Mouse (Mus musculus) left cerebral cortex, adult 18-20 months (tissue): ENCODE measurements at regions not wholly inside any gene's neighbourhood (a gene's known extent, or its start where the extent isn't known, plus 50 kb on each side); places are given as distances from the start of the nearest gene placed in this dataset.

ENCODE experiments used
- DNase-seq, 2 experiments: peaks; one replicate each; pipeline ENCODE4 v3.0.0; 2021 to 2022; ENCODE audit warnings: low spot score in 2 of 2, mixed read lengths in 1 of 2

DNA sequence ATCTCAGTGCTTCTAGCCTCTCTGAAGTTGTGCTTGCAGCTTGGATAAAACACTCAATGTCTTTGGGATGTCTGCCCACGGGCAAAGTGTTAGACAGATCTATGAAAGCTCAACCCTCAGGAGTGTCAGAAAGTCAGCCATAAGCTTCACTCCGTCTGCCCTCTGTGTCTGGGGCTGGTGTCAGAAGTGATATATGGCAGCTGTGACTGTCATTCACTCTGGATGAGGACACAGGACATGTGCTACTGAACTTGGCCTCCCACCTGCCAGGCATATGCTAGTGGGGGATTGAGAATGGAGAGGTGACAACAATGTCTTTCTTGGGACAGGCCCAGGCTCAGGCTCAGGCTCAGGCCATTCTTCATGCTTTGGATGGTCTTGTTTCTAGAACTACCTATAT lies 366.7 kb downstream of the Eipr1 start:
- DNase-seq = no peak

DNA sequence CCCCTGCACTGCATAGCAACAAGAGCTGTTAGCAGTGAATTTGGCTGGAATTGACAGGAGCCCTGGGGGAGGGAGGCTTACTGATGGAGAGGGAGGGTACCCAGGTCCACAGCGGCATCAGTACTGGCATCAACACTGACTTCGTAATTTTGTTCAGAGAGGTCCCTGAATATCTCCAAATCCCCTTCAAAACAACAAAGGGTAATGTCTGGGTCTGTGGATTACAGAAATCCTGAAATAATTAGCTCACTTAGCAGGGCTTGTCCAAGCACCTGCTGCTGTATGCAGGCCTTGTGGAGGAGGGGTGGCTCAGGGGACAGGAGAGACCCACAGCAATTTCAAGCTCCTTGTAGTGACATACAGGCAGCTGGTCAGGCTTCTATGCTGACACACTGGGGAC lies 369.6 kb downstream of the Eipr1 start:
- DNase-seq = no peak

DNA sequence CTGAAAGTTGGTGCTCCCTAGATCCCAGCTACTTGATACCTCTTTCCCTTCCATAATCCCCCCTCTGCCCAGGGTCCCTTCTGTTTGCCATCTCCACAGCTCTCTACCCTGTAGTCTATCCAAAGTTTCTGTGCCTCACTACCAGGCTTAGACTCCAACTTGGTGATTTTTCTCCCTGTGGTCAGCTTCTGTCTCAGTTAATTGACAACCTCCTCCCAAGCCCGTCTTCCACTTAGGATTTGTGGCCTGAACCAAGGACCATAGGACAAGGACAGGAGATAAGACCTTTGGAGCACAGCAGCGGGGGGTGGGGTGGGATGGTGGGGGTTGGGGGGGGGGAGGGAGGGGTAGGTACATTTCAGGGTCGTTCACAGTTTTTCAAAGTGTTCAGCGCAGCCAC lies 371.3 kb downstream of the Eipr1 start:
- DNase-seq = no peak

DNA sequence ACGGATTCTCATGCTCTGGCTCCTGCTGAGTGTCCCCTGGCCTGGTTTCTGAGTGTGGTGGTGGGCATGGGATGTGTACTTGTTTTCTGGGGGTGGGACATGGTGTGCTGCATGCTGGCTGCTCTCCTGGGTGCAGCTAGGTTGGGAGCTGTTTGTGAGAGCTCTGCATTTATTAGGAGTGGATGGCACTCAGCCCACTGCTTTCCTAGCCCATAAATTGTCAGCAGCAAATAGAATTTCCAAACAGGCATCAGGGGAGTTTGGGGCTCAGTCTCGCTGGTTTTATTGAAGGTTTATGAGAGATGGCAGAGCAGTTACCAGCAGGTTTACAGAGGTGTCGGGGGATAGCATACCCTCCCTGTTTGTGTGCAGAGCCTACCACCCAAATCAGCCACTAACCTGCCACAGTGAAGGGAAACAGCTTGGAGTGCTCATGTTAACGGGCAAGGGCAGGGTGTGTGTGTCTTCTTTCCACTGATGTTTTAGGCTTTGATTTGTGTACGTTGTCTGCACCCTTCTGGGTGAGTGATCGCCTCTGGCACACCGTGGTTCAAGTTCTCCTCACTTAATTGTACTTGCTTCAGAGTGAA lies 372.6 kb downstream of the Eipr1 start:
- no peak for DNase-seq

DNA sequence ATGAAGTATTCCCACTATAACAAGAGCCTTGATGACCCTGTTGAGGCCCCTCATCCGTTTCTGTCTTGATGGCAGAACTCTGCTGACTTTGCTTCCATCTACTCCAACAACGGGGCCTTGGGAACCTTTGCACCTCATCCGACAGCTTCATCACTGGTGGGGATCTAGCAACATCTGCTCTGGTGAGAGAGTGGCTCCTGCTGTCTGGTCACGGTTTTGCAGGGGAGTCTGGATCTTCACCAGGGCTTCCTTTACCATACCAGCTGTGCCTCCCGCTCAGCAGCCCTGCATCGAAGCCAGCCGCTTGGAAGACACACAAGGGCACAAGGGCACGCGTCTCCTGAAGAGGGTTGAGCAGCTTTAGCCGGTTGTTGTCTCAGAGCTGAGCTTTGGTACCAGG lies 377.2 kb downstream of the Eipr1 start:
- peak; percentile 41 to 57 for DNase-seq

DNA sequence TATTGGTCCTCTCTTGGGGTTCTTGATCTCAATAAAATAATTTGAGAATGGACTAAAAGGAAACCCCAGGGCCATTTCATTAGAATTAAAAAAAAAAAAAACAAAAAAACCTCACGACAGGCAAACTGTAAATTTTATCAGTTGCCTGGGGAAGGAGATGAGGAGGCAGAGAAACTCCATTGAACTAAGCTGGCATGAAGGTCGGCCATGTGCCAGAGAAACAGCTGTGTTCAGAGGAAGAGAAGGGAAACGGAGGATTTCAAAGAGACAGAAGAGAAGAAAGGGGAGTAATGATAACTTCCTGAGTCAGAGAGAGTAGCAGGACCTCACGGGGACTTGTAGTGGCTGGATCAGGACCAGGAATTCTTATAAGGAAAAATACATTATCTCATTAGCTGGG lies 377.7 kb downstream of the Eipr1 start:
- peak in 1 of 2 experiments; percentile 34 for DNase-seq

DNA sequence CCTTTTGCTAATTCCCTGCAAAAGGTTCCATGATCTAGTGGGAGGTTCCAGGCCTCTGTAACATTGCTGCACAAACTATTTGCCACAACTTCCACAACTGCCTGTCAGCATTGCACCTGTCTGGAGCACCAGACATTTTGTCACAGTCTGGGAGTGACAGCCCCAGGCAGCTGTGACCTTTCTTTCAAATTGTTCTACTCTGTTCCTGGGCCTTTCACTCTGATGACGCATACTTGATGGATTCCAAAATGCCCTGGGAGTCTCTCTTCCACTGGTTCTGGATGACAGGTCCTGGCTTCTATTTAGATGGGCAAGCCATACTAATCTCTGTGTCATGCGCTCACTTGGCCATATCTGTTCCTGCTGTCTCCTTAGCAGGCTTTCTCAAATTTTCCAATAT lies 382.7 kb downstream of the Eipr1 start:
- DNase-seq = no peak

DNA sequence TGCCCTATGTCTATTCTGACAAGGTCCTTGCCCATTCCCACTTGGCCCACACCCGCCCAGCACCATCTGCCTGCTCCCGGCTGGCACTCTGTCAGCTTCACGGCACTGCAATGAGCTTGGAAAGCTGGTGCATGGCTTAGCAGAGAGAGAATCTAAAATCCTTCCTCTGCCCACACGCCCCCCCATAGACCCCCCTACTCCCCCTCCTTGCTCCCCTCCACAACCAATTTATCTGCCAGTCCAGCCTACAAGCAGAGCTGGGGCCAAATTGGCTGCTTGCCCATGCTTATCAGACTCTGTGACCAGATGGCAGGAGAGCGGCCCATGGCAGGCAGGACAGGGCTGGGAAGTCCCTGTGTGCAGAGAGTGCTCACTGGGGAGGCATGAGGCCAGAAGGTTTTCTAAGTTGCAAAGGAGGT lies 385.3 kb downstream of the Eipr1 start:
- peak; percentile 72 to 79 for DNase-seq

DNA sequence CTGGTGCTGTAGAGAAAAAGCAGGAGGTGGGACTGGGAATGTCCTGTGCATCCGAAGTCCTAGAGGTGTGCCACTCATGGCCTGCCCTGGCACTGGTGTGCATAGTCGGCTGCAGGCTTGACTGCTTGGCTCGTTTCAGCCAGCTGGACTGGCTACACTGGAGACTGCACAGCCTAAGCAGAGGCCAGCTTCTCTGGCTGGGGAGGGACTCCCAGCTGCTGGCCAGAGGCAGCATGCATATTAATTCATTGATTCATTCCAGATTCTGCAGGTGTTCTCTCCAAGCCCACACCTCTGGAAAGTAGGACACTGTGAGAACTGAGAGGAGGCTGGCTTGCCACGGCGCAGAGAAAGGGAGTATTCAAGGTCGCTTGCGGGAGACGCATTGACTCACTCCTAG lies 385.9 kb downstream of the Eipr1 start:
- no peak for DNase-seq

DNA sequence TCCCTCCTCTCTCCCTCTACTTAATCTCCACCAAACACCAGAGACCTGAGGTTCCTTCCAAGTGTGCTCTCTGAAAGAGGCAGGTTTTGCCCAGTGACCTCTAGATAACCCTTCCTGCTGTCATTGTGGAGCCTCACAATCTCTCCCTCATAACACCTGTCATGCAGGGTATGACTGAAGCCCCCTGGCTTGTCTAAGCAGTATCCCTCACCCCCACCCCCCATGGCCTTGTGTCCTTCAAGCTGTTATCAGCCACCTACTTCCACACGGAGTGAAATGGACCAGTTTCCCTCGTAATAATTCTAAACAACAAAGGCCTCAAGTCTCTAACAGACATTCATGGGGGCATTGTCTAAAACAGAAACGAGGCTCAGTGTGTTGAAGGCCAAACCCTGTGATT lies 387.6 kb upstream of the Myt1l start:
- no peak for DNase-seq

DNA sequence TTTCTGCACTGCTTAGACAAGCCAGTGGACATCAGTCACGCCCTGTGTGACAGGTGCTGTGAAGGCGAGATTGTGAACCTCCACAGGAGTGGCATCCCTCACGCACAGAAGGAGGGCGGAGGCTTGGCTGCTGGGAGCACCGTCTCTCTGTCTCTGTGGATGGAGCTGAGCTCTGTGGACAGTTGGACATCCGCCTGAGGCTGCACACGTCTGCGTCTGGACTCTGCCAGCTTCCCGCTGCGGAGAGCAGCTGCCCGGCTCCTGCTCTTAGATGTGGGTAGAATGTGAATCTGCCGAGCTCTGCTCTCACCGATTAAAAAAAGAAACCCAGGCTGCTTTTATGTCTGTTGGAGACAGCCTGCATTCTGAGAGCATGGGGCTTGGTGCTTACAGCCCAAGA lies 387.1 kb upstream of the Myt1l start:
- DNase-seq = peak; percentile 76 to 86

DNA sequence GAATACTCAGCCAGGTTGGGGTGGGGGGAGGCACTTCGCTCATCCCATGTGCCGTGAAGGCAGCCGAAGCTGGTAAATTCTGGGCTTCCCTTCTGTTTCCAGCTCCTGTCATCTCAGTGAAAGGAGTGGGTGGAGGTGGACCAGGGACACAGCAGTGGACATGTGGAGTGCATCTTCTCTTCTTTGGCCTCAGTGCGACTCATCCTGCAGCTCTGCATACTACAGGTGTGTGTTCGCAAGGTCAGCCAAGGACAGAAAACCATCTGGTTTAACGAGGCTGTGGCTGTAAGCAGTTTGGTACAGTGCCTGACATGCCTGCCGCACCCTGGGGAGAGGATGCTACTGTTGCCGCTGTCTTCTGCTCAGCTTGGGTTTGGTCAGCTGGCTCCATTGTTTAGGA lies 386.3 kb upstream of the Myt1l start:
- DNase-seq = peak in 1 of 2 experiments; percentile 37

DNA sequence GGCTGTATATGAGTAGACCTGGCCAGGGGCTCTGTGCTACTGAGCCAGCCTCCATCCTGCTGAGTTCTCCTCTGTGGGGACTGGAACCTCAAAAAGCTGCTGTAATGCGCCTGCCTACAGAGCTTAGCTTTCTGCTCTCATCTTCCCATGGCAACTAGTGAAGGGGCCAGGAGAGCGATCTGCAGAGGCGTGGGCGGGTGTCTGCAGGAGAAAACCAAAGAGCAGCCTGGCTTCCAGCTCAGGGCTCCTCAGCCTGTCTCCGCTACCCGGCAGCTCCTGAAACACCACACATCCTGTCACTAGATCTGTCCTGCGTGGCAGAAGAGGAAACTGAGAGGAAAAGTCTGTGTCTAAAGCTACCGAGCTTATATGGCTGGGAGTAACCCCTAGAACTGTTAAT lies 384.9 kb upstream of the Myt1l start:
- DNase-seq = peak; percentile 77 to 91

DNA sequence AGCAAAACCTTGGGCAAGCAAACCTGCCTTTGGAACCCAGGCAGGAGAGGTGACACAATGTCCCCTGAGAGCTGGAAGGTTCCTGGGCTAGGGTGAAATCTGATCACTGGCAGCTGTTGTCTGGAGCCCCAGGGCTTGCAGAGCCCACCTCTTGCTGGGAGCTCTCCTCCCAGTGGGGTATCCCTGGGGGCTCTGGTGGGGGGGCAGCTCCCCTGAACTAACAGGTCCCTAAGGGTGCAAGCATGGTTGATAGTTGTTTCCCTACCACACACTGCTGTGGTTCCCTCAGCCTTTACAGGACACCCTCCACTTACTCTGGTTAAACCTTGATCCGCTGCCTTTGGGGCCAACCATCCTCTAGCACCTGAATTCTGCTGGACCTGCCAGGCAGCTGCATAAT lies 367.3 kb upstream of the Myt1l start:
- no peak for DNase-seq

DNA sequence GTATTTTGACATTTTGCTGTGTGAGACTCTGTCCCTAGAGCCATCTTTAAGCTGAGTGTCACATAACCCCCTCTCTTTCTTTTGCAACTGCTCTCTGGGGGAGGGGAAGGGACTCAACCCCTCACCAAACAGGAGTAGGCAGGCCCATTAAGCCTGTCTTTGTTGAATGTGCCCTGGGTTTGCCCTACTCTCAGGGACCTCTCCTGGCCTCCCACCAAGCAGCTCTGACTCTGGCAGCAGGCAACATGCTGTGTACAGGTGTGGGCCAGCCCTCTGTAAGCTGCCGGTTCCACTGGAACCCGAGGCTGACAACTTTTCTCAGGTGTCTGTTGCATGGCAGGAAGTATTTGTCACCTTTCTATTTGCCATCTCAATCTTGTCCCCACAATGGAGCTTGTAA lies 366.6 kb upstream of the Myt1l start:
- DNase-seq = no peak

DNA sequence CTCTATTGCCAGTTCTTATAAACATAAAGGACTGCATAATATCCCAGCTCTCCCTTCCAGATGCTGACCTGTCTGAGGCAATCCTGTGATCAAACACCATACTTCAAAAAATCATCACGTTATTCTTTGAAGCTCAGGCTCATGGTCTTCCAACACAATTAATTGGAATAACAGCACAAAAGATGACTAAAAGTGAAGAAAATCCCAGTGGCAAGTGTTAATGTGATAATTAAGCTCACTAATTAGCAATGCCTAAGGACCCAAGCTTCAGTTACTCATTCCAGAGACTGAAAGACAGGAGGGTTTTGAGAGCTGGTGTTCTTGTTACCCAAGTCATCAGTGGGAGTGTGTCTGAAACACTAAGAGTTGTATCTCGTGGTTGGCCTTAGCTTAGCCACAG lies 363.5 kb upstream of the Myt1l start:
- no peak for DNase-seq

DNA sequence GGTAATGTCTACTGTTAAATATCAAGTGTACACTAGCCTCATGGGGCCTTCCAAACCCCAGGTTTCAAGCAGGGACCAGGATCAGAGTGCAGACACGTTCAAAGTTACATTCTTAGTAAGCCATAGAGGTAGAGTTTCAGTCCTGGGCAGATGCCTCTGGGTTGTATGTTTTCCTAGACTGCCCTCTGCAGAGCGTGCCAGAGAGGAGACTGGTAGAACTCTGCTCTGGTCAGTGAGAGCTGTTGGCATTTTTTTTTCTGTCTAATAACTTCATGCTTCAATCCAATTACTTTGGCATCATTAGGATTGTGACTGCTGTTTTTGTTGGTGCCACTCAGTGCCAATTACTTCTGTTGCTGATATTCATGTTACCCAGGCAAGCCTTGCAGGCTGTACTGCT lies 361.9 kb upstream of the Myt1l start:
- no peak for DNase-seq

DNA sequence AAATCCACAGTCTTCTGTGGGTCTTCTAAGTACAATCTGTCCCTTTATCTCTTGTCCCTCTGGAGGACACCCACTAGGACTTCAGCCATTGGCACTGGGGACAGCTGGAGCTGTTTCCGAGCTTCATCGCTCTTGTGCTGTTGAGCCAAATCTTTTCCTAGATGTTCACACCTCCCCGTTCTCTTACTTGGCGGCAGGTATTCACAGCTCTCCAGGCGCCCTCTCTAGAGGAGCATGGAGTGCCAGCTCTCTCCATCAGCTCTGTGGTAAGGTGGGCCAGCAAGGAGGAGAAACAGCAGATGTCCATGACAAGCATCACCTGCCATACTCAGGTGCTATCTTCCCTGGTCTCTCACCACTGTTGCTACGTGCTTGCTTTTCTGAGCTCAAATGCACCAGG lies 360.3 kb upstream of the Myt1l start:
- DNase-seq = peak in 1 of 2 experiments; percentile 22

DNA sequence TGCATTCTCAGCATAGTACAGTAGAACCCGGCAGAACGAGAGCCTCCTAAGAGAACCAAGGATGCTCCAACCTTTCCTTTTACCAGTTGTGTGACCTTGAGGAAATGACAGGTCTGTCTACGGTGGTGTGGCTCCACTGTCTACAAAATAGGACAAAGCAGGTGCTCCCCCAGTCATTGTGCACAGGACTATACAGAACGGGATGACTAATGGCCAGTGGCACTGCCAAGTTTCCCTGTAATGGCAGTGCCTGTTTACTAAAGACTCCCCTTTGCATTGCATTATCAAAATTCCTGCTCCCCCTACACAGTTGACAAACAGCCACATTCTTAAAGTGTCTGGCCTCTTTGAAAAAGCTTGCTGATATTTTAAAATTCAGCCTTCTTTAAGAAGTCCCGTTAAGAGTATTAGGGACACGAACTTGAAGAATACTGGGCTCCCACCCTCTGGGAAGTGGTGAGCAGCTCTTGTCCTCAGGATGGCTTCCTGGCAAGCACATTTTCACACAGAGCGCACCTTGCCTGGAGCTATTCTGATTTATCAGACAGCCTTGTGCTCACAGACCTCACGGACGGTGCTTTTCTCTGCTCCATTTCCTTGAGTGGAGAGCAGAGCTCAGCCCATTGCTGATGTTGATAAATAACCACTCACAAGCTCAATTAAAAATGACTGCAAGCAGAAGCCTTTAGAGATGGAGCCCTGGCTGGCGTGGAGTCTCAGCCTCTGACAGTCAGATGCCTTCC lies 352.3 kb upstream of the Myt1l start:
- no peak for DNase-seq

DNA sequence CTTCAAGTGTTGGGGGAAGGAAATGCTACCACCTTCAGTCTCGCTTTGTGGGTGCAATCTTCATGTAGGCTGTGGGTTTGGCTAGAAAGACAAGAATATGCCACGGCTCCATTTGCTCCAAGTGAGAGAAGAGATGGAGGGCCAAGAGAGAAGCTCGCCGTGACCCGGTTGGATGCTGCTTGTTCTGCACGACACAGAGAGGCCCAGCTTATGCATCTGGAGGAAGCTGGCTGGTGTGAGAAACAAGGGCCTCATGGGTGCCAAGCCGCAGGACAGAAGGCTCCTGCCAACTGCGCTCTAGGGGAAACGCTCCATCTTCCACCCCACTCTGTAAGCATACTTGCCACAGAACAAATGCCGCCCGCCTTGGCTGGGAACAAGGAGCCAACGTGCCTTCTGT lies 351.0 kb upstream of the Myt1l start:
- peak; percentile 15 to 21 for DNase-seq

DNA sequence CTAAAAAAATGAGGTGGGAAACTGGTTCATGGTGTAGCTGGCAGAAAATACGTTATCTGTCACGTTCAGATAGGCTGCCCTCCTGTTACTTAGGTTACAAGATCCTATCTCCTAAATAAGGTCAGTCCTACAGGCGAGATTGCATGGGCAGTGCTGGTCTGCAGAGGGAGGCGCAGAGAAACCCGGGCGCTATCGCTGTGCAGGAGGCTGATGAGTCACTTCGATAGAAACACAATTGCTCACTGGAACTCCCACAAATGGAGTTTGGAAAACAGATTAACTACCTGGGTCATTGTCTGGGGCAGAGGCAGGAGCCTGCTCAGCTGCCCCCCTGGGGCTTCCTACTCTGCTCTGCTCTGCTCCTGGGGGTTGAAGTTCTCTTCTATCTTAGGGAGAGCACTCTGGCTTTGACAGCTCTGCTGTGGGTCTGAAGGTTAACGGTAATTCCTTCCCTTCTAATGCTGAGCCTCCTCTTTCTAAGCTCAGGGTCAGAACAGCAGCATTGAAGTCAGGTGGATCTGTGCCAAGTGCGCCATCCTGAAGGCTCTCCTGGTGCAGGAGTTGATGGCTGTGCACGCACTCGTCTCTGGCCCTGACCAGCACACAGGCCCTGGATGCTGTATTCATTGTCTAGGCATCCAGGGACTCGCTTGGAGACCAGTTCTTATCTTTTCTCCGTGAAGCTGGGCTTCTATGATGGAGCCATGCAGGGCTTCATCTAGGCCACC lies 349.9 kb upstream of the Myt1l start:
- no peak for DNase-seq

DNA sequence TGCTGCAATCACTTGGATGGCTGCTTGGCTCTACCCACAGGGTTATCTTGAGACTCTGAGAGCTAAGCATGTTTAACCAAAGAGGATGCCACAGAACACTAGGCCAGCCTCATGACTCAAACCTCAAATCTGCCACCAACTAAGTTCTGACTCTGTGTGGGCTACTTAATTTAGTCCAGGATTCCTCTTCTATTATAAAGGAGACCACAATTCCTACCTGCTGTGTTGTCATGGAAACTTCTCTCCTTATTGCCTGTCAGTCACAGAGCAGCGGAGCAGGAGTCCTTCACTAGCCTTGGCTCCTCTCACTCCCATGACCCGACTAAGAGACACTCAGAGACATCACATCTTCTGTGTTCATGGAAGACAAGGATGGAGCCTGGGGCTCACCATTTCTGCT lies 348.8 kb upstream of the Myt1l start:
- no peak for DNase-seq

DNA sequence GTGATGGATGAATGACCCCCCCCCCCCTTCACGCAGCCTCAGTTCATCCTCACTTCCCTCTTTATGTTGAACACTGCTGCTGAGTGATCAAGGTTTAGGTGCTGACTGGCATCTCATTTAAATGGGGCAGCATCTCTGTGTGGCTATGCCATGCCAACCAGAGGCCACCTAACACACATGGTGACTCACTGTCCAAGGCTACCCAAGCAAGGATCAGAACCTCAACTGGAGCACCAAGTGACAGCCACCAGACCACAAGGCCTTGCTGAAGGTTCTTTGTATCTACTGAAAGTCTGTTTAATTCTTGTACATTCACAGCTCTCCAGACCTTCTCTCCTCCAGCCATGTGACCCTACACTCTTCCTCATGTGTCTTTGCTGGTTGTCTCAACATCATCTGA lies 347.6 kb upstream of the Myt1l start:
- DNase-seq = no peak
